Mouse (Mus musculus): ENCODE data around the gene Pdlim4. TPM values are rescaled to one million over a fixed set of nuclear protein-coding genes. Genes with fewer than 3 reads are reported as not detected.
A peak's percentile ranks its signal among the peaks of the same experiment; 100 is the strongest.
"Not testable (repeated sequence)": the region's sequence is repeated elsewhere in the genome, so short reads cannot be mapped to it uniquely, and the experiment has no call there.

Gene Pdlim4
- polyA plus RNA-seq, 1 experiment from 2014 or later = 172 TPM

GRCm38 (mm10) chr11:54058643-54059042, 10.2 kb downstream of the Pdlim4 start:
- Histone ChIP-seq H3K4me3 (no peak overlapping the region), H3K4me1 (peaks cover 78% of the 10 kb centered on the region), H3K36me3 (peaks cover 59% of the 10 kb centered on the region), H3K27ac (peak overlapping the region; percentile 90), H3K4me2 (peak overlapping the region; percentile 20; the same call in 1 of the 2 replicates), H3K9ac (0 out of 2 replicates have a peak overlapping the region, but pooled peaks have one; percentile 32), H3K27me3 (no peaks in the 10 kb centered on the region), H3K9me3 (no peaks in the 10 kb centered on the region)
- no peak for ATAC-seq (ENCODE audit: insufficient number of reproducible peaks, insufficient read depth, low FRiP score, low TSS enrichment, low read depth)
- WGBS = 19% methylated on average over 6 of the region's 6 CpGs

GRCm38 (mm10) chr11:54058056-54058617, 10.7 kb downstream of the Pdlim4 start:
- H3K36me3 ChIP-seq = peaks cover 59% of the 10 kb centered on the region
- H3K4me1 ChIP-seq = peaks cover 73% of the 10 kb centered on the region
- H3K27me3 ChIP-seq = no peaks in the 10 kb centered on the region
- 17% methylated on average over 10 of the region's 10 CpGs for WGBS
- peak overlapping the region; percentile 90 for H3K27ac ChIP-seq
- H3K4me3 ChIP-seq = no peak overlapping the region
- no peaks in the 10 kb centered on the region for H3K9me3 ChIP-seq
- no peak for ATAC-seq (ENCODE audit: insufficient number of reproducible peaks, insufficient read depth, low FRiP score, low TSS enrichment, low read depth)
- 0 out of 2 replicates have a peak overlapping the region, but pooled peaks have one; percentile 17 for H3K9ac ChIP-seq
- peak overlapping the region; percentile 20 for H3K4me2 ChIP-seq

GRCm38 (mm10) chr11:54057428-54057827, 11.4 kb downstream of the Pdlim4 start:
- H3K36me3 ChIP-seq = peaks cover 64% of the 10 kb centered on the region
- peak; percentile 75 for ATAC-seq (ENCODE audit: insufficient number of reproducible peaks, insufficient read depth, low FRiP score, low TSS enrichment, low read depth)
- 14% methylated on average over 2 of the region's 2 CpGs for WGBS

GRCm38 (mm10) chr11:54056132-54056531, 12.7 kb downstream of the Pdlim4 start:
- H3K27ac ChIP-seq = 0 out of 2 replicates have a peak overlapping the region, but pooled peaks have one; percentile 90
- 39% methylated on average over 8 of the region's 8 CpGs for WGBS

More at GRCm38 (mm10) chr11:54057428-54057827, 11.4 kb downstream of the Pdlim4 start:
- Histone ChIP-seq H3K4me2 (peak overlapping the region; percentile 20), H3K4me3 (no peak overlapping the region), H3K27ac (peak overlapping the region; percentile 90), H3K4me1 (peaks cover 66% of the 10 kb centered on the region), H3K9ac (no peak overlapping the region), H3K9me3 (no peaks in the 10 kb centered on the region), H3K27me3 (no peaks in the 10 kb centered on the region)

GRCm38 (mm10) chr11:54054257-54054656, 14.6 kb downstream of the Pdlim4 start:
- Histone ChIP-seq H3K36me3 (peaks cover 50% of the 10 kb centered on the region), H3K4me2 (no peak overlapping the region), H3K9me3 (no peaks in the 10 kb centered on the region), H3K4me1 (peaks cover 37% of the 10 kb centered on the region), H3K4me3 (no peak overlapping the region), H3K27ac (no peak overlapping the region), H3K9ac (no peak overlapping the region), H3K27me3 (no peaks in the 10 kb centered on the region)
- no peak for ATAC-seq (ENCODE audit: insufficient number of reproducible peaks, insufficient read depth, low FRiP score, low TSS enrichment, low read depth)
- WGBS = 29% methylated on average over 6 of the region's 6 CpGs

More at GRCm38 (mm10) chr11:54056132-54056531, 12.7 kb downstream of the Pdlim4 start:
- Histone ChIP-seq H3K4me1 (peaks cover 53% of the 10 kb centered on the region), H3K4me3 (no peak overlapping the region), H3K9me3 (no peaks in the 10 kb centered on the region), H3K9ac (no peak overlapping the region), H3K27me3 (no peaks in the 10 kb centered on the region), H3K36me3 (peaks cover 62% of the 10 kb centered on the region), H3K4me2 (no peak overlapping the region)
- no peak for ATAC-seq (ENCODE audit: insufficient number of reproducible peaks, insufficient read depth, low FRiP score, low TSS enrichment, low read depth)

GRCm38 (mm10) chr11:54053090-54053489, 15.7 kb downstream of the Pdlim4 start:
- Histone ChIP-seq H3K9me3 (no peaks in the 10 kb centered on the region), H3K9ac (no peak overlapping the region), H3K36me3 (peaks cover 47% of the 10 kb centered on the region), H3K4me3 (no peak overlapping the region), H3K4me1 (peaks cover 26% of the 10 kb centered on the region), H3K27ac (no peak overlapping the region), H3K4me2 (no peak overlapping the region), H3K27me3 (no peaks in the 10 kb centered on the region)
- WGBS = 88% methylated on average over 7 of the region's 7 CpGs
- no peak for ATAC-seq (ENCODE audit: insufficient number of reproducible peaks, insufficient read depth, low FRiP score, low TSS enrichment, low read depth)

- Histone ChIP-seq H3K36me3 (peaks cover 47% of the 10 kb centered on the region), H3K27ac (no peak overlapping the region)
- 94% methylated on average over 5 of the region's 5 CpGs for WGBS
These were observed 16.7 kb downstream of the Pdlim4 start for GRCm38 (mm10) chr11:54052128-54052527.

GRCm38 (mm10) chr11:54051161-54051560, 17.7 kb downstream of the Pdlim4 start:
- Histone ChIP-seq H3K9me3 (no peaks in the 10 kb centered on the region), H3K36me3 (peaks cover 46% of the 10 kb centered on the region), H3K27me3 (no peaks in the 10 kb centered on the region), H3K4me1 (peaks cover 6% of the 10 kb centered on the region), H3K9ac (no peak overlapping the region), H3K27ac (no peak overlapping the region), H3K4me2 (no peak overlapping the region), H3K4me3 (no peak overlapping the region)
- no peak for ATAC-seq (ENCODE audit: insufficient number of reproducible peaks, insufficient read depth, low FRiP score, low TSS enrichment, low read depth)
- WGBS = 88% methylated on average over 7 of the region's 7 CpGs

More at GRCm38 (mm10) chr11:54052128-54052527, 16.7 kb downstream of the Pdlim4 start:
- no peaks in the 10 kb centered on the region for H3K27me3 ChIP-seq
- no peak overlapping the region for H3K4me3 ChIP-seq
- no peak overlapping the region for H3K4me2 ChIP-seq
- no peaks in the 10 kb centered on the region for H3K9me3 ChIP-seq
- no peak overlapping the region for H3K9ac ChIP-seq
- no peak for ATAC-seq (ENCODE audit: insufficient number of reproducible peaks, insufficient read depth, low FRiP score, low TSS enrichment, low read depth)
- H3K4me1 ChIP-seq = peaks cover 16% of the 10 kb centered on the region

- no peaks in the 10 kb centered on the region for H3K9me3 ChIP-seq
- H3K27me3 ChIP-seq = no peaks in the 10 kb centered on the region
- H3K4me1 ChIP-seq = peaks cover 3% of the 10 kb centered on the region; the same call in 1 of the 2 replicates
- 46% methylated on average over 2 of the region's 2 CpGs for WGBS
- no peak overlapping the region for H3K4me3 ChIP-seq
- peaks cover 36% of the 10 kb centered on the region for H3K36me3 ChIP-seq
- H3K4me2 ChIP-seq = no peak overlapping the region
- H3K27ac ChIP-seq = no peak overlapping the region
- no peak for ATAC-seq (ENCODE audit: insufficient number of reproducible peaks, insufficient read depth, low FRiP score, low TSS enrichment, low read depth)
- no peak overlapping the region for H3K9ac ChIP-seq
These were observed 18.6 kb downstream of the Pdlim4 start for GRCm38 (mm10) chr11:54050205-54050604.

GRCm38 (mm10) chr11:54040676-54041075, 28.1 kb downstream of the Pdlim4 start:
- no peak for ATAC-seq (ENCODE audit: insufficient number of reproducible peaks, insufficient read depth, low FRiP score, low TSS enrichment, low read depth)
- Histone ChIP-seq H3K9ac (no peak overlapping the region), H3K27me3 (no peaks in the 10 kb centered on the region), H3K27ac (no peak overlapping the region), H3K9me3 (no peaks in the 10 kb centered on the region), H3K4me2 (no peak overlapping the region), H3K4me1 (no peaks in the 10 kb centered on the region), H3K36me3 (no peaks in the 10 kb centered on the region), H3K4me3 (no peak overlapping the region)
- 95% methylated on average over 6 of the region's 6 CpGs for WGBS

GRCm38 (mm10) chr11:54032872-54033271, 35.9 kb downstream of the Pdlim4 start:
- H3K4me1 ChIP-seq = peaks cover 10% of the 10 kb centered on the region
- not testable (repeated sequence) for H3K27me3 ChIP-seq; H3K4me2 ChIP-seq; H3K4me3 ChIP-seq; H3K36me3 ChIP-seq; H3K9me3 ChIP-seq; H3K27ac ChIP-seq; ATAC-seq (ENCODE audit: insufficient number of reproducible peaks, insufficient read depth, low FRiP score, low TSS enrichment, low read depth); H3K9ac ChIP-seq
- WGBS = 100% methylated on average over 1 of the region's 3 CpGs

- no peak for ATAC-seq (ENCODE audit: insufficient number of reproducible peaks, insufficient read depth, low FRiP score, low TSS enrichment, low read depth)
- peak overlapping the region; percentile 59 for H3K4me3 ChIP-seq
- no peak overlapping the region for H3K9ac ChIP-seq
- 78% methylated on average over 4 of the region's 4 CpGs for WGBS
- H3K27me3 ChIP-seq = peaks cover 14% of the 10 kb centered on the region
- H3K9me3 ChIP-seq = no peaks in the 10 kb centered on the region
- H3K36me3 ChIP-seq = no peaks in the 10 kb centered on the region
- peaks cover 15% of the 10 kb centered on the region for H3K4me1 ChIP-seq
- H3K27ac ChIP-seq = no peak overlapping the region
- H3K4me2 ChIP-seq = peak overlapping the region; percentile 96
These were observed 39.8 kb downstream of the Pdlim4 start for GRCm38 (mm10) chr11:54028997-54029396.
